Mouse (Mus musculus) liver, embryonic 14.5 days (tissue): ENCODE measurements around the gene Tspan3. TPM values are rescaled to one million over a fixed set of nuclear protein-coding genes. Genes with fewer than 3 reads are reported as not detected.

ENCODE experiments used
- ATAC-seq: fragments of 200-750 bp; cut with Nextera tagmentation; 2 replicates; pipeline ENCODE4 v1.8.0; 2017; ENCODE audit warnings: moderate number of reproducible peaks, mild to moderate bottlenecking, moderate library complexity; ENCODE audit not compliant: insufficient read depth
- DNase-seq, 3 experiments: peaks; one replicate each; pipeline ENCODE4 v3.0.0-alpha.2; 2012 to 2013; ENCODE audit warnings: low read depth in 3 of 3, low spot score in 3 of 3
- H3K27ac ChIP-seq: fragments of 300-500 bp; sonication (generic); 2 replicates; pipeline ENCODE4 v1.5.1; 2014; ENCODE audit warnings: moderate library complexity, mild to moderate bottlenecking, control low read depth, inconsistent platforms
- H3K27me3 ChIP-seq: fragments of 300-500 bp; sonication (generic); 2 replicates; pipeline ENCODE4 v1.6.1; 2014; ENCODE audit warnings: mild to moderate bottlenecking, low read length, moderate library complexity; ENCODE audit not compliant: control insufficient read depth, insufficient read depth
- H3K36me3 ChIP-seq: fragments of 300-500 bp; sonication (generic); replicated peaks from 2 replicates; pipeline ENCODE4 v1.6.1; 2014; ENCODE audit warnings: low read depth; ENCODE audit not compliant: control insufficient read depth, insufficient read depth
- H3K4me1 ChIP-seq, 2 experiments: fragments of 200-500 bp in 1 of 2; fragments of 300-500 bp in 1 of 2; sonication (generic) in 1 of 2; replicated peaks; 2 replicates each; pipeline ENCODE4 v1.6.1; 2012 to 2014; ENCODE audit warnings: antibody characterized with exemption in 1 of 2, inconsistent platforms in 1 of 2, low read length in 1 of 2; ENCODE audit not compliant: control insufficient read depth in 2 of 2, insufficient read depth in 2 of 2
- H3K4me2 ChIP-seq: fragments of 300-500 bp; sonication (generic); 2 replicates; pipeline ENCODE4 v1.6.1; 2014; ENCODE audit warnings: low read depth, mild to moderate bottlenecking, control low read depth, moderate library complexity
- H3K4me3 ChIP-seq, 2 experiments: fragments of 200-500 bp in 1 of 2; fragments of 300-500 bp in 1 of 2; sonication (generic) in 1 of 2; 2 replicates each; pipeline ENCODE4 v1.5.1; 2012 to 2014; ENCODE audit warnings: low read depth in 2 of 2, low read length in 2 of 2, mild to moderate bottlenecking in 2 of 2, control low read depth in 1 of 2, inconsistent platforms in 1 of 2, moderate library complexity in 1 of 2; ENCODE audit not compliant: insufficient read depth in 1 of 2
- H3K9ac ChIP-seq: fragments of 300-500 bp; sonication (generic); replicated peaks from 2 replicates; pipeline ENCODE4 v1.6.1; 2014; ENCODE audit warnings: mild to moderate bottlenecking, control low read depth, moderate library complexity
- H3K9me3 ChIP-seq: fragments of 300-500 bp; sonication (generic); 2 replicates; pipeline ENCODE4 v1.6.1; 2016; ENCODE audit warnings: low read length, mixed read lengths; ENCODE audit not compliant: control insufficient read depth
- CTCF ChIP-seq: IDR thresholded peaks from 2 replicates; pipeline ENCODE4 v1.5.1; 2016; ENCODE audit warnings: antibody characterized with exemption, low read depth, control low read depth
- EP300 ChIP-seq: IDR thresholded peaks from 2 replicates; pipeline ENCODE4 v1.6.1; 2016; ENCODE audit warnings: antibody characterized with exemption, low read depth
- WGBS: fragments of 180-500 bp; shearing (Covaris S2); extraction: QIAGEN DNeasy Blood & Tissue Kit; methylation state at CpG from one replicate; pipeline ENCODE4 v1.1.7; 2014; ENCODE audit not compliant: insufficient replicate concordance; 5-methylcytosine and 5-hydroxymethylcytosine counted together
- polyA plus RNA-seq, 2 experiments: library from polyadenylated mRNA; depleted of rRNA in 1 of 2; stranded (reverse) in 1 of 2; unstranded in 1 of 2; fragments of >200 nt; fragmentation: Nextera tagmentation in 1 of 2; extraction: Ambion mirVana in 1 of 2; gene quantifications; 2 replicates each; pipeline versions ENCODE4 v1.2.1 to v1.2.3; 2012 to 2014

The Tspan3 gene
- polyA plus RNA-seq, 2 experiments = 15.3 to 22.4 TPM

DNA sequence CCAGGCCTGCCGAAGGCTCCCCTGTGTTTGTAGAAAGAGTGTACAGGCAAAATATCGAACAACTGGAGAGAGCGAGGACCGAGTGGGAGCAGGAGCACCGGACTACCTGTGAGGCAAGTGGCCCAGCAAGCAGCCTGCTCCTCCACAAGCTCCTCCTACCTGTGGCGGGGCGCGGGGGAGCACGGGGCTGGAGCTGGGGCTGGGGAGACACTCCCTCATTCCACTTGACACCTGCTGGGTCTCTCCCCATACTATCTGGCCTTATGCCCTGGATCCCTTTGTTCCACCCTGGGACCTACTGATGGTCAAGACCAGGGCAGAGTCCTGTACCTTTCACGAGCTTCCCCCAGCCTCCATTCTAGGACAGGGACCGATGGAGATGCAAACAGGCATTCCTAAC lies 40.7 kb downstream of the Tspan3 start:
- 53% methylated on average over 11 of the region's 11 CpGs for WGBS
- Histone ChIP-seq H3K4me3 (no peak overlapping the region), H3K36me3 (no peaks in the 10 kb centered on the region), H3K27me3 (no peaks in the 10 kb centered on the region), H3K27ac (no peak overlapping the region), H3K9me3 (no peaks in the 10 kb centered on the region), H3K4me1 (no peaks in the 10 kb centered on the region), H3K9ac (no peak overlapping the region), H3K4me2 (no peak overlapping the region)
- DNase-seq (no peak), ATAC-seq (no peak)
- TF ChIP-seq CTCF (no peak), EP300 (no peak)

DNA sequence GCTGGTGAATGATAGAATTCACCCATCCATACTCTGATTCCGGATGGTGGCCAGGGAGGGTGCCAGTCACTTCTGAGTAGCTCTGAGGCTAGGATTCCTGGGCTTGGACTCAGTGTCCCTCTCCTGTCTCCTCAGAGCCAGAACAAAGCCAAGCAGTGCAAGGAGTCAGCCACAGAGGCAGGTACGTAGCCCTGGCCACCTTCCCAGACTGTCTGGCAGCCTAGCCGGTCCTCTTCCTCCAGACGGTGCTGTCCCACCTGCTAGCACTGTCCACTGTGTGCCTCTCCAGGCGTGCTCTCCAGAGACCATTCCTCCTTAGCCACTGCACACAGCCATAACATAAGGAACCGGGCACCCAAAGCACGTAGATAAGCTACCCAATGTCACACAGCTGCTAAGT lies 41.7 kb downstream of the Tspan3 start:
- no peak for DNase-seq
- H3K4me3 ChIP-seq = no peak overlapping the region
- no peak overlapping the region for H3K9ac ChIP-seq
- H3K9me3 ChIP-seq = no peaks in the 10 kb centered on the region
- WGBS = 69% methylated on average over 7 of the region's 7 CpGs
- no peak overlapping the region for H3K27ac ChIP-seq
- no peaks in the 10 kb centered on the region for H3K27me3 ChIP-seq
- H3K4me1 ChIP-seq = no peaks in the 10 kb centered on the region
- no peak for ATAC-seq
- no peaks in the 10 kb centered on the region for H3K36me3 ChIP-seq
- TF ChIP-seq CTCF (no peak), EP300 (no peak)
- no peak overlapping the region for H3K4me2 ChIP-seq

DNA sequence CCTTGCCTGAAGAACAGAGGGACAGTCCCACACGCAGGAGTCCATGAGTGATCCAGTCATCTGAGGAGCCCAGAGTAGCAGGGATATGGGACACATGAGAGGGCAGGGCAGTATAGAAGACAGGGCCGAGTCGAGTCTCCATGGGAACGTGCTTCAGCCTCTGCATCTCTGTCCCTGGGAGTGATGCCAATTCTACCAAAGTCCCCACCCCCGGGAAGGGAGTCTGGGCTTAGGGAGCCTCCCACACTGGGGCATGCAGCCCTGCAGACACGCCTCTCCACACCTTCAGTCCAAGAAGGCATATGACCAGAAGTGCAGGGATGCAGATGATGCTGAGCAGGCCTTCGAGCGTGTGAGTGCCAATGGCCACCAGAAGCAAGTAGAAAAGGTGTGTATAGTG lies 42.3 kb downstream of the Tspan3 start:
- no peak overlapping the region for H3K4me3 ChIP-seq
- ATAC-seq (no peak), DNase-seq (no peak)
- TF ChIP-seq CTCF (no peak), EP300 (no peak)
- H3K4me2 ChIP-seq = no peak overlapping the region
- WGBS = 67% methylated on average over 8 of the region's 8 CpGs
- no peaks in the 10 kb centered on the region for H3K4me1 ChIP-seq
- H3K9ac ChIP-seq = no peak overlapping the region
- no peaks in the 10 kb centered on the region for H3K9me3 ChIP-seq
- no peak overlapping the region for H3K27ac ChIP-seq
- no peaks in the 10 kb centered on the region for H3K27me3 ChIP-seq
- no peaks in the 10 kb centered on the region for H3K36me3 ChIP-seq

DNA sequence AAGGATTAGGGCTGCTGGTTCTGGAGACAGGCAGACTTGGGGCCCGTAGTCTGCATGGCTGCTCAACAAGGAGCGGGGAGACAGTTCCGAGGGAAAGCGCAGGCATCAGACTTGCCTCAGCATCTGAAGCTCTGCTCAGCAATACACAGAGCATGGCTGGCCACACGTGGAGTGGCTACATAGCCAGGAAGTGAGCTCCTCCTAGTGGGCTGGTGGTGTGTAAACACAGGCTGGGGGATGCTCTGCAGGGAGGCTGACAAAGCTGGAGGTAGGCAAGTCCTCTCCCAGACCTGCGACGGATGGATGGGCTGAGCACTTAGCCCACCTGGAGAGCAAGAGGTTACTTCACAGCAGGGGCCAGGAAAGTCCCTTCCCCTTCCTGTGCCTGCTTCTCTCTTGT lies 44.2 kb downstream of the Tspan3 start:
- Histone ChIP-seq H3K27me3 (no peaks in the 10 kb centered on the region), H3K4me1 (no peaks in the 10 kb centered on the region), H3K9me3 (no peaks in the 10 kb centered on the region), H3K9ac (no peak overlapping the region), H3K27ac (no peak overlapping the region), H3K4me3 (no peak overlapping the region), H3K36me3 (no peaks in the 10 kb centered on the region), H3K4me2 (no peak overlapping the region)
- TF ChIP-seq EP300 = no peak
- peak; percentile 55 for TF ChIP-seq CTCF
- ATAC-seq (no peak), DNase-seq (no peak)
- 58% methylated on average over 7 of the region's 7 CpGs for WGBS

DNA sequence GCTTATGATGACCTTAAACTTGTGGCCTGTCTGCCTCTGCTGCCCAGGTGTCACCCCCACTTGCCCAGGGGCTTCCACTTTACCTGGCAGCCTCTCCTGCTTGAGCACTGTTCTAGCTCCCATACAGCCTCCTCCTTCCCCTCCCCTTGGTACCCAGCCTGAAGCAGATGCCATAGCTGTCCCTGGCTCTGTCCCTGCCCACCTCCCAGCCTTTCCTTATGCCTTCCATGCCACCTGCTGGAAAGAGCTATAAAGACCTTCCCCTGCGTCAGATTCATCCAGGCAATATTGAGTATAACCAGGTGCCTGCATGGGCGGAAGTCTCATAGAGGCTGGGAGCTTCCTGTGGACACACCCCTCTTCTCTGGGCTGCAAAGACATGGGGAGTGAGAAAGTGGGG lies 45.6 kb downstream of the Tspan3 start:
- ATAC-seq = no peak
- TF ChIP-seq EP300 (no peak), CTCF (no peak)
- H3K4me2 ChIP-seq = no peak overlapping the region
- H3K27me3 ChIP-seq = no peaks in the 10 kb centered on the region
- no peak overlapping the region for H3K9ac ChIP-seq
- no peaks in the 10 kb centered on the region for H3K9me3 ChIP-seq
- no peak for DNase-seq
- no peak overlapping the region for H3K27ac ChIP-seq
- H3K4me3 ChIP-seq = no peak overlapping the region
- H3K36me3 ChIP-seq = no peaks in the 10 kb centered on the region
- H3K4me1 ChIP-seq = no peaks in the 10 kb centered on the region
- WGBS = 54% methylated on average over 2 of the region's 2 CpGs

DNA sequence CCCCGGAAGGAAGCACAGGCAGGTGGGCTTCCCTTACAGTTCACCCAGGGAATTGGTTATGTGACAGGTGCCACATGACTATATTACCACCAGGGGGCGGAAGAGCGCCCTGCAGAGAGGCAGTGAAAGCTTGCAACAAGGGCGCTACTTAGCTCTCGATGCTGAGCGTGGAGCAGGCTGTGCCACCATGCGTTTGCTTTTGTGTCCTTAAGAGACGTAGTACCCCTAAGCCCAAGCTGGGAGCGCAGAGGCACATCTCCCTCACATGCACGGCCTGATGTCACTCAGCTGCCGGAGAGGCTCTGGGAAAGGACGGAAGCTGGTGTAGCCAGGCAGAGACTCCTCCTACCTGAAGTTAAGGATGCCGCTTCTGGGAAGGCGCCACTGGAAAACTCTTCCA lies 46.7 kb downstream of the Tspan3 start:
- WGBS = 24% methylated on average over 14 of the region's 14 CpGs
- no peaks in the 10 kb centered on the region for H3K9me3 ChIP-seq
- no peak overlapping the region for H3K27ac ChIP-seq
- H3K36me3 ChIP-seq = no peaks in the 10 kb centered on the region
- ATAC-seq (no peak), DNase-seq (peak; percentile 42 to 59 (median 49))
- H3K4me1 ChIP-seq = no peaks in the 10 kb centered on the region
- no peak overlapping the region for H3K9ac ChIP-seq
- H3K4me3 ChIP-seq = peak overlapping the region in 1 of 2 experiments; percentile 39; a peak in 2 of 4 replicates
- TF ChIP-seq CTCF = peak; percentile 98
- no peak for TF ChIP-seq EP300
- H3K27me3 ChIP-seq = no peaks in the 10 kb centered on the region
- peak overlapping the region; percentile 28 for H3K4me2 ChIP-seq
